ENCODE assay signal across 10 mouse cellular contexts in genomic region chr6:124693243-124693981, GRCm38 (mm10). TPM values are rescaled to one million over a fixed set of nuclear protein-coding genes. Genes with fewer than 3 reads are reported as not detected.
DNase-seq lines count a peak whose midpoint lies in the region; ATAC-seq and TF ChIP-seq lines count a peak whose summit lies in the region.
"Had no signal": no experiment of that assay in that cellular context is flagged by ENCODE, and none has a peak within 500 bp of the region (broad histone marks: within the 10 kb centered on the region; RNA-seq: fewer than 3 reads in every experiment).

No protein-coding gene starts in this region.

- TF ChIP-seq POLR2A in limb, embryonic 14.5 days (IDR thresholded peaks at IDR 0.05; ENCODE audit: borderline replicate concordance, extremely low read depth, insufficient read depth, insufficient read length): no peak

- no peak overlapping the region for H3K4me2 ChIP-seq in embryonic facial prominence, embryonic 11.5 days (ENCODE audit: low read depth, low read length)
- H3K4me2 ChIP-seq in limb, embryonic 14.5 days (replicated peaks; ENCODE audit: low read depth, low read length, severe bottlenecking): no peak overlapping the region
- H3K4me2 ChIP-seq: embryonic facial prominence, embryonic 12.5 days; neural tube, embryonic 12.5 days had no signal

- no peaks in the 10 kb centered on the region for H3K9me3 ChIP-seq in embryonic facial prominence, embryonic 11.5 days (replicated peaks; ENCODE audit: control insufficient read depth, low read length)
- no peaks in the 10 kb centered on the region for H3K9me3 ChIP-seq in embryonic facial prominence, embryonic 10.5 days
- no peaks in the 10 kb centered on the region for H3K9me3 ChIP-seq in limb, embryonic 14.5 days (ENCODE audit: control insufficient read depth, low read length)
- H3K9me3 ChIP-seq: embryonic facial prominence, embryonic 12.5 days; neural tube, embryonic 12.5 days had no signal

- H3K27me3 ChIP-seq in embryonic facial prominence, embryonic 11.5 days (ENCODE audit: control insufficient read depth, insufficient read depth, low read length): no peaks in the 10 kb centered on the region
- H3K27me3 ChIP-seq in embryonic facial prominence, embryonic 10.5 days (replicated peaks; ENCODE audit: low read depth, poor library complexity, severe bottlenecking): no peaks in the 10 kb centered on the region
- no peaks in the 10 kb centered on the region for H3K27me3 ChIP-seq in limb, embryonic 14.5 days (ENCODE audit: control insufficient read depth, insufficient read depth, low read length)
- H3K27me3 ChIP-seq: embryonic facial prominence, embryonic 12.5 days; neural tube, embryonic 12.5 days had no signal

- DNase-seq in embryonic facial prominence, embryonic 11.5 days (ENCODE audit: low spot score): peak; percentile 23
- DNase-seq in embryonic facial prominence, embryonic 10.5 days (ENCODE audit: low spot score): no peak
- no peak for DNase-seq in left cerebral cortex, adult 2 months (ENCODE audit: extremely low spot score in 1 of 2, low spot score in 2 of 2)
- no peak for DNase-seq in left cerebral cortex, adult 11 months (ENCODE audit: low spot score)
- no peak for DNase-seq in limb, embryonic 14.5 days (ENCODE audit: low spot score)
- no peak for DNase-seq in right cerebral cortex, postnatal 14 days
- DNase-seq in gastrocnemius, adult 18-20 months (ENCODE audit: low spot score): no peak

- no peak overlapping the region for H3K27ac ChIP-seq in embryonic facial prominence, embryonic 11.5 days (replicated peaks; ENCODE audit: low read depth, low read length)
- no peak overlapping the region for H3K27ac ChIP-seq in embryonic facial prominence, embryonic 10.5 days (replicated peaks)
- peak overlapping the region; percentile 56 for H3K27ac ChIP-seq in left cerebral cortex, adult 2 months
- no peak overlapping the region for H3K27ac ChIP-seq in limb, embryonic 14.5 days (replicated peaks; ENCODE audit: low read depth, low read length)
- H3K27ac ChIP-seq: embryonic facial prominence, embryonic 12.5 days; neural tube, embryonic 12.5 days had no signal

- H3K36me3 ChIP-seq in embryonic facial prominence, embryonic 11.5 days (replicated peaks; ENCODE audit: control insufficient read depth, insufficient read depth, low read depth, low read length): no peaks in the 10 kb centered on the region
- peaks cover 7% of the 10 kb centered on the region for H3K36me3 ChIP-seq in embryonic facial prominence, embryonic 10.5 days (replicated peaks)
- no peaks in the 10 kb centered on the region; the same call in 1 of the 2 replicates for H3K36me3 ChIP-seq in limb, embryonic 14.5 days (ENCODE audit: control insufficient read depth, insufficient read depth, low read length)
- H3K36me3 ChIP-seq: neural tube, embryonic 12.5 days had no signal

- ATAC-seq in embryonic facial prominence, embryonic 11.5 days (replicated peaks; ENCODE audit: insufficient number of reproducible peaks, low FRiP score, low TSS enrichment, low read depth): no peak
- ATAC-seq in granulocyte monocyte progenitor cell, adult 5-6 weeks (replicated peaks; ENCODE audit: poor library complexity, severe bottlenecking): 0 out of 2 replicates have a peak, but pooled peaks have one; percentile 7
- ATAC-seq in limb, embryonic 14.5 days (ENCODE audit: low FRiP score, low read depth): peak; percentile 76

- no peaks in the 10 kb centered on the region for H3K4me1 ChIP-seq in embryonic facial prominence, embryonic 11.5 days (ENCODE audit: control insufficient read depth, insufficient read depth, low read length)
- H3K4me1 ChIP-seq in embryonic facial prominence, embryonic 10.5 days: peaks cover 20% of the 10 kb centered on the region
- H3K4me1 ChIP-seq in limb, embryonic 14.5 days (ENCODE audit: control insufficient read depth, insufficient read depth, low read length): no peaks in the 10 kb centered on the region

- no peak for TF ChIP-seq CTCF in left cerebral cortex, adult 2 months (IDR thresholded peaks at IDR 0.05)

- intact Hi-C loops in left cerebral cortex, adult 2 months (cut with DNase I): no loop called here

- no peak overlapping the region for H3K9ac ChIP-seq in embryonic facial prominence, embryonic 11.5 days (replicated peaks; ENCODE audit: low read length)
- H3K9ac ChIP-seq in limb, embryonic 14.5 days (ENCODE audit: low read depth, low read length, severe bottlenecking): no peak overlapping the region
- H3K9ac ChIP-seq: embryonic facial prominence, embryonic 12.5 days; neural tube, embryonic 12.5 days had no signal

- H3K4me3 ChIP-seq in embryonic facial prominence, embryonic 11.5 days (ENCODE audit: low read depth, low read length): no peak overlapping the region
- H3K4me3 ChIP-seq in embryonic facial prominence, embryonic 10.5 days: no peak overlapping the region
- no peak overlapping the region for H3K4me3 ChIP-seq in left cerebral cortex, adult 2 months
- H3K4me3 ChIP-seq in limb, embryonic 14.5 days (replicated peaks; ENCODE audit: low read length): no peak overlapping the region
- H3K4me3 ChIP-seq: embryonic facial prominence, embryonic 12.5 days; neural tube, embryonic 12.5 days had no signal

- WGBS in embryonic facial prominence, embryonic 11.5 days: 59% methylated on average over 15 of the region's 15 CpGs
- 70% methylated on average over 15 of the region's 15 CpGs for WGBS in embryonic facial prominence, embryonic 10.5 days
- WGBS in limb, embryonic 14.5 days: 64% methylated on average over 15 of the region's 15 CpGs

RNA-seq across cellular contexts. Expression of gene Emg1, which starts 18.6 kb away (rescaled TPM):
- polyA plus RNA-seq in embryonic facial prominence, embryonic 11.5 days (2014; fragmentation: Nextera tagmentation; extraction: Ambion mirVana): 251 and 254 TPM in 2 replicates
- 233 and 257 TPM in 2 replicates for polyA plus RNA-seq in embryonic facial prominence, embryonic 10.5 days (2016; fragmentation: Nextera tagmentation; extraction: Ambion mirVana)
- total RNA-seq in left cerebral cortex, adult 2 months (2021): 10 to 100 TPM; 47.4 to 50.9 TPM
- total RNA-seq in granulocyte monocyte progenitor cell, adult 5-6 weeks (2014; fragmentation: Nextera tagmentation): 201 and 231 TPM in 2 replicates
- total RNA-seq in granulocyte monocyte progenitor cell, adult 5-6 weeks (2017): 193 and 209 TPM in 2 replicates
- 135 and 148 TPM in 2 replicates for polyA plus RNA-seq in limb, embryonic 14.5 days (2012; rRNA removed)
- polyA plus RNA-seq in limb, embryonic 14.5 days (2014; fragmentation: Nextera tagmentation; extraction: Ambion mirVana): 179 and 185 TPM in 2 replicates
- 10 to 100 TPM; 58.4 to 60.4 TPM for total RNA-seq in gastrocnemius, adult 18-20 months (2021)

RNA-seq across cellular contexts. Expression of gene Phb2, which starts 18.7 kb away (rescaled TPM):
- 371 and 375 TPM in 2 replicates for polyA plus RNA-seq in embryonic facial prominence, embryonic 11.5 days (2014; fragmentation: Nextera tagmentation; extraction: Ambion mirVana)
- polyA plus RNA-seq in embryonic facial prominence, embryonic 10.5 days (2016; fragmentation: Nextera tagmentation; extraction: Ambion mirVana): 473 and 496 TPM in 2 replicates
- total RNA-seq in left cerebral cortex, adult 2 months (2021): 100 to 1,000 TPM; 115 to 120 TPM
- total RNA-seq in granulocyte monocyte progenitor cell, adult 5-6 weeks (2014; fragmentation: Nextera tagmentation): 310 and 315 TPM in 2 replicates
- total RNA-seq in granulocyte monocyte progenitor cell, adult 5-6 weeks (2017): 320 and 326 TPM in 2 replicates
- 203 and 205 TPM in 2 replicates for polyA plus RNA-seq in limb, embryonic 14.5 days (2012; rRNA removed)
- polyA plus RNA-seq in limb, embryonic 14.5 days (2014; fragmentation: Nextera tagmentation; extraction: Ambion mirVana): 295 and 296 TPM in 2 replicates
- total RNA-seq in gastrocnemius, adult 18-20 months (2021): 100 to 1,000 TPM; 134 to 155 TPM

RNA-seq across cellular contexts. Expression of gene Lpcat3, which starts 30.6 kb away (rescaled TPM):
- polyA plus RNA-seq in embryonic facial prominence, embryonic 11.5 days (2014; fragmentation: Nextera tagmentation; extraction: Ambion mirVana): 33.4 and 43.6 TPM in 2 replicates
- polyA plus RNA-seq in embryonic facial prominence, embryonic 10.5 days (2016; fragmentation: Nextera tagmentation; extraction: Ambion mirVana): 41.4 and 46.6 TPM in 2 replicates
- total RNA-seq in left cerebral cortex, adult 2 months (2021): 10 to 100 TPM; 20.5 to 21.5 TPM
- 38.3 and 52.1 TPM in 2 replicates for total RNA-seq in granulocyte monocyte progenitor cell, adult 5-6 weeks (2014; fragmentation: Nextera tagmentation)
- total RNA-seq in granulocyte monocyte progenitor cell, adult 5-6 weeks (2017): 23.1 and 29.3 TPM in 2 replicates
- 80.8 and 101 TPM in 2 replicates for polyA plus RNA-seq in limb, embryonic 14.5 days (2012; rRNA removed)
- polyA plus RNA-seq in limb, embryonic 14.5 days (2014; fragmentation: Nextera tagmentation; extraction: Ambion mirVana): 49.3 and 51.7 TPM in 2 replicates
- 10 to 100 TPM; 14.4 to 17.8 TPM for total RNA-seq in gastrocnemius, adult 18-20 months (2021)

RNA-seq across cellular contexts. Expression of gene Ptpn6, which starts 45.1 kb away (rescaled TPM):
- 6.0 and 11.2 TPM in 2 replicates for polyA plus RNA-seq in embryonic facial prominence, embryonic 11.5 days (2014; fragmentation: Nextera tagmentation; extraction: Ambion mirVana)
- 9.3 and 10.4 TPM in 2 replicates for polyA plus RNA-seq in embryonic facial prominence, embryonic 10.5 days (2016; fragmentation: Nextera tagmentation; extraction: Ambion mirVana)
- 1 to 10 TPM; 3.3 to 4.0 TPM for total RNA-seq in left cerebral cortex, adult 2 months (2021)
- total RNA-seq in granulocyte monocyte progenitor cell, adult 5-6 weeks (2014; fragmentation: Nextera tagmentation): 169 and 206 TPM in 2 replicates
- 327 and 371 TPM in 2 replicates for total RNA-seq in granulocyte monocyte progenitor cell, adult 5-6 weeks (2017)
- polyA plus RNA-seq in limb, embryonic 14.5 days (2012; rRNA removed): 9.4 and 9.6 TPM in 2 replicates
- polyA plus RNA-seq in limb, embryonic 14.5 days (2014; fragmentation: Nextera tagmentation; extraction: Ambion mirVana): 13.9 and 14.2 TPM in 2 replicates
- 1 to 10 TPM in 1 of 2 experiments, under 1 TPM in 1; 0.90 to 1.1 TPM for total RNA-seq in gastrocnemius, adult 18-20 months (2021)

RNA-seq across cellular contexts. Expression of gene Grcc10, which starts 47.8 kb away (rescaled TPM):
- 518 and 553 TPM in 2 replicates for polyA plus RNA-seq in embryonic facial prominence, embryonic 11.5 days (2014; fragmentation: Nextera tagmentation; extraction: Ambion mirVana)
- polyA plus RNA-seq in embryonic facial prominence, embryonic 10.5 days (2016; fragmentation: Nextera tagmentation; extraction: Ambion mirVana): 425 and 454 TPM in 2 replicates
- total RNA-seq in left cerebral cortex, adult 2 months (2021): 100 to 1,000 TPM; 298 to 309 TPM
- 177 and 222 TPM in 2 replicates for total RNA-seq in granulocyte monocyte progenitor cell, adult 5-6 weeks (2014; fragmentation: Nextera tagmentation)
- total RNA-seq in granulocyte monocyte progenitor cell, adult 5-6 weeks (2017): 109 and 136 TPM in 2 replicates
- polyA plus RNA-seq in limb, embryonic 14.5 days (2012; rRNA removed): 285 and 290 TPM in 2 replicates
- 438 and 458 TPM in 2 replicates for polyA plus RNA-seq in limb, embryonic 14.5 days (2014; fragmentation: Nextera tagmentation; extraction: Ambion mirVana)
- 100 to 1,000 TPM; 162 TPM for total RNA-seq in gastrocnemius, adult 18-20 months (2021)
